Mouse (Mus musculus): ENCODE measurements at regions not wholly inside any gene's neighbourhood (a gene's known extent, or its start where the extent isn't known, plus 50 kb on each side); places are given as distances from the start of the nearest gene placed in this dataset.
"Not testable (repeated sequence)": the region's sequence is repeated elsewhere in the genome, so short reads cannot be mapped to it uniquely, and the experiment has no call there.

DNA sequence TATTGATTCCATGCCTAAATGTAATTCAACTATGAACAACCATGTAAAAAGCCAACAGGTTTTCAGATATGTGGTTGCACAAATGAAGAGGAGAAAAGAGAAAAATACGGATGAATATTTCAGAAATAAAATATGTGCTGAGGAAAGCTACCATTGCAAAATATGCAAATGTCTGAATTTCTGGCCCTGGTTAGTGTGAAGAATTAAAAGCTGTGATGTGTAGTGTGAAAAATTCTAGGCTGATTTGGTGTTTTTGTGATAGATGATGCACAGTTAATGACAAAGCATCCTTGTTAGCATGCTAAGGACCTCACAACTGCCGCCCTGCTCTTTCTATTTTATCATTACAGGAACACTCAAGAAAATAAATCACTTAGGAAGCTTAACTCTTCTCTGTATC, 91.6 kb downstream of the Klf6 start:
- Histone ChIP-seq H3K27ac (no peak overlapping the region), H3K4me3 (ENCODE audit: insufficient read depth in 1 of 2, low read depth in 2 of 2, low read length in 2 of 2) (no peak overlapping the region), H3K4me1 (replicated peaks; ENCODE audit: control insufficient read depth in 2 of 2, insufficient read depth in 2 of 2, low read length in 1 of 2) (no peaks in the 10 kb centered on the region), H3K27me3 (ENCODE audit: control insufficient read depth, insufficient read depth, low read length) (no peaks in the 10 kb centered on the region), H3K4me2 (ENCODE audit: low read depth) (no peak overlapping the region), H3K9ac (replicated peaks) (no peak overlapping the region), H3K9me3 (ENCODE audit: control insufficient read depth, low read length) (no peaks in the 10 kb centered on the region), H3K36me3 (replicated peaks; ENCODE audit: control insufficient read depth, insufficient read depth, low read depth) (no peaks in the 10 kb centered on the region)
- 45% methylated on average over 2 of the region's 2 CpGs for WGBS (ENCODE audit: insufficient replicate concordance)
- TF ChIP-seq EP300 (IDR thresholded peaks at IDR 0.05; ENCODE audit: low read depth), result no peak
- no peak for TF ChIP-seq CTCF (IDR thresholded peaks at IDR 0.05; ENCODE audit: low read depth)
- ATAC-seq (ENCODE audit: insufficient read depth) (no peak), DNase-seq (ENCODE audit: low read depth in 3 of 3, low spot score in 3 of 3) (no peak)

DNA sequence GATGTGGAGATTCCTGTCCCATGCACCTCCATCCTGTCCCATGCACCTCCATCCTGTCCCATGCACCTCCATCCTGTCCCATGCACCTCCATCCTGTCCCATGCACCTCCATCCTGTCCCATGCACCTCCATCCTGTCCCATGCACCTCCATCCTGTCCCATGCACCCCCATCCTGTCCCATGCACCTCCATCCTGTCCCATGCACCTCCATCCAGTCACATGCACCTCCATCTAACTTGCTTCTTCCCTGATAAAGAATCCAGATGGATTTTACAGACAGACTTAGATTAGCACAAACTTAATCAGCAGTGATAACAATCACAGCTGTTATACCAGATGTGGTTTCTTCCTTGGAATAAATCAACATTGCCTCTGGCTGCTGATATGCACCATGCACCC, 93.8 kb downstream of the Klf6 start:
- not testable (repeated sequence) for ATAC-seq (ENCODE audit: insufficient read depth); H3K27ac ChIP-seq; H3K4me1 ChIP-seq (replicated peaks; ENCODE audit: control insufficient read depth in 2 of 2, insufficient read depth in 2 of 2, low read length in 1 of 2); DNase-seq (ENCODE audit: low read depth in 3 of 3, low spot score in 3 of 3); H3K27me3 ChIP-seq (ENCODE audit: control insufficient read depth, insufficient read depth, low read length); H3K9ac ChIP-seq (replicated peaks); H3K36me3 ChIP-seq (replicated peaks; ENCODE audit: control insufficient read depth, insufficient read depth, low read depth); H3K4me3 ChIP-seq (ENCODE audit: insufficient read depth in 1 of 2, low read depth in 2 of 2, low read length in 2 of 2); H3K9me3 ChIP-seq (ENCODE audit: control insufficient read depth, low read length); H3K4me2 ChIP-seq (ENCODE audit: low read depth)

DNA sequence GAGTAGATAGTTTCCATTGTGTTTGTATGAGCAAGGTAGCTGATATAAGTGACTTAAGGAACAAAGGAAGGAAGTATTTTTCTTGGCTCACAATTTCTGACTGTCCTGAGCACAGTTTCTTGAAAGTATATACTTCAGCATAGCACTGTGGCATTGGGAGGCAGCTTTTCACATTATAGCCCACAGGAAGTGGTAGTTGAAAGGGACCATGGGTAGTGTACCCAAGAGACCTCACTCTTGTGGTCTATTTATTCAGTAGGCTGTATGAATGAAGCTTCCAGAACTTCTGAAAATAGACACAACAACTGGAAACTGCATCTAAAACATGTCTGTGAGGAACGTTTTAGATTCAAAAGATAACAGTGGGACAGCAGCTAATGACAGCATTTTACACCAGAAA, 94.9 kb downstream of the Klf6 start:
- Histone ChIP-seq H3K36me3 (replicated peaks; ENCODE audit: control insufficient read depth, insufficient read depth, low read depth) (no peaks in the 10 kb centered on the region), H3K4me3 (ENCODE audit: insufficient read depth in 1 of 2, low read depth in 2 of 2, low read length in 2 of 2) (no peak overlapping the region)
- DNase-seq (ENCODE audit: low read depth in 3 of 3, low spot score in 3 of 3), result no peak

DNA sequence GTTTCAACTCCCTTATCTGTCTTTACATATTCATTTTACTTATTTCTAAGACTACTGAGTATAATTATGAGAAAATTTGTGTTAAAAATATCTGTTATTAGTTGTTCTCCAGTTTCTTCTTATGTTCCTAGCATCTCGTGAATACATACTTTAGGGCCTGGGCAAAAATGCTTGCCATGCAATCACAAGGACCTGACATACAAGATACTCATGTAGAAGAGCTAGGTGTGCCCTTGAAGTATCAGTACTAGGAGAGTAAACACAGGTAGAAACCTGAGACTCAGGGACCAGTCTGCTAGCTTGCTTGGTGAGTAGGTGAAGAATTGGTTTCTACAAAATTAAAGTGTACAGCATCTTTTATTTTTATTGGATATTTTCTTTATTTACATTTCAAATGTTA, 101.7 kb downstream of the Klf6 start:
- no peak for TF ChIP-seq CTCF (IDR thresholded peaks at IDR 0.05; ENCODE audit: low read depth)
- TF ChIP-seq EP300 (IDR thresholded peaks at IDR 0.05; ENCODE audit: low read depth), result no peak
- WGBS (ENCODE audit: insufficient replicate concordance), result 64% methylated on average over 1 of the region's 1 CpGs
- no peak overlapping the region for H3K4me2 ChIP-seq (ENCODE audit: low read depth)
- ATAC-seq (ENCODE audit: insufficient read depth) (no peak), DNase-seq (ENCODE audit: low read depth in 3 of 3, low spot score in 3 of 3) (no peak)
- no peak overlapping the region for H3K4me3 ChIP-seq (ENCODE audit: insufficient read depth in 1 of 2, low read depth in 2 of 2, low read length in 2 of 2)
- no peaks in the 10 kb centered on the region for H3K4me1 ChIP-seq (replicated peaks; ENCODE audit: control insufficient read depth in 2 of 2, insufficient read depth in 2 of 2, low read length in 1 of 2)
- H3K36me3 ChIP-seq (replicated peaks; ENCODE audit: control insufficient read depth, insufficient read depth, low read depth), result no peaks in the 10 kb centered on the region
- no peak overlapping the region for H3K9ac ChIP-seq (replicated peaks)
- H3K27ac ChIP-seq, result no peak overlapping the region
- H3K9me3 ChIP-seq (ENCODE audit: control insufficient read depth, low read length), result no peaks in the 10 kb centered on the region
- no peaks in the 10 kb centered on the region for H3K27me3 ChIP-seq (ENCODE audit: control insufficient read depth, insufficient read depth, low read length)

More for the DNA sequence above, 94.9 kb downstream of the Klf6 start:
- Histone ChIP-seq H3K27ac (no peak overlapping the region), H3K9me3 (ENCODE audit: control insufficient read depth, low read length) (no peaks in the 10 kb centered on the region), H3K9ac (replicated peaks) (no peak overlapping the region), H3K27me3 (ENCODE audit: control insufficient read depth, insufficient read depth, low read length) (no peaks in the 10 kb centered on the region), H3K4me2 (ENCODE audit: low read depth) (no peak overlapping the region), H3K4me1 (replicated peaks; ENCODE audit: control insufficient read depth in 2 of 2, insufficient read depth in 2 of 2, low read length in 1 of 2) (no peaks in the 10 kb centered on the region)
- TF ChIP-seq EP300 (IDR thresholded peaks at IDR 0.05; ENCODE audit: low read depth), result no peak
- TF ChIP-seq CTCF (IDR thresholded peaks at IDR 0.05; ENCODE audit: low read depth), result no peak
- no peak for ATAC-seq (ENCODE audit: insufficient read depth)
- 10% methylated on average over 1 of the region's 1 CpGs for WGBS (ENCODE audit: insufficient replicate concordance)

DNA sequence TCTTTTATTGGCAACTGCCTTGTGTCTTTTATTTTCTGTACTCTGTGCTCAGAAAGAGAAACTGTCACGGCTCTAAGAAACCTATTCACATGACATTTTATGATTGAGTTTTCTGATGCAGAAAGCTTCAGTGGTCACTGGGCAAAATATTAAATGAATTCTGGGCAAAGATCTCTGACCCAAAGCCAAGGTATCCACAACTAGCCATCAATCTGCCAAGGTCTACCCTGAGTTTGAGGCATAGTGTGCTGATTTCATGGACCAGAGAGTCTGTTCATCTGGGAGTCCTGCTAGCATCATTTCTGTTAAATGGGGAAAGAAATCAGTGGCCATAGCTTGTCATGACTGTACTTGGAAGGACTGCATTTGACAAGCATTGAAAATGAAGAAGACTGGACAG, 103.3 kb downstream of the Klf6 start:
- H3K27me3 ChIP-seq (ENCODE audit: control insufficient read depth, insufficient read depth, low read length), result no peaks in the 10 kb centered on the region
- DNase-seq (ENCODE audit: low read depth in 3 of 3, low spot score in 3 of 3) (no peak), ATAC-seq (ENCODE audit: insufficient read depth) (no peak)
- no peaks in the 10 kb centered on the region for H3K9me3 ChIP-seq (ENCODE audit: control insufficient read depth, low read length)
- H3K36me3 ChIP-seq (replicated peaks; ENCODE audit: control insufficient read depth, insufficient read depth, low read depth), result no peaks in the 10 kb centered on the region
- no peak for TF ChIP-seq EP300 (IDR thresholded peaks at IDR 0.05; ENCODE audit: low read depth)
- TF ChIP-seq CTCF (IDR thresholded peaks at IDR 0.05; ENCODE audit: low read depth), result no peak
- no peak overlapping the region for H3K9ac ChIP-seq (replicated peaks)
- H3K4me3 ChIP-seq (ENCODE audit: insufficient read depth in 1 of 2, low read depth in 2 of 2, low read length in 2 of 2), result no peak overlapping the region
- no peak overlapping the region for H3K27ac ChIP-seq
- WGBS (ENCODE audit: insufficient replicate concordance), result 64% methylated on average over 1 of the region's 1 CpGs
- no peaks in the 10 kb centered on the region for H3K4me1 ChIP-seq (replicated peaks; ENCODE audit: control insufficient read depth in 2 of 2, insufficient read depth in 2 of 2, low read length in 1 of 2)
- H3K4me2 ChIP-seq (ENCODE audit: low read depth), result no peak overlapping the region

DNA sequence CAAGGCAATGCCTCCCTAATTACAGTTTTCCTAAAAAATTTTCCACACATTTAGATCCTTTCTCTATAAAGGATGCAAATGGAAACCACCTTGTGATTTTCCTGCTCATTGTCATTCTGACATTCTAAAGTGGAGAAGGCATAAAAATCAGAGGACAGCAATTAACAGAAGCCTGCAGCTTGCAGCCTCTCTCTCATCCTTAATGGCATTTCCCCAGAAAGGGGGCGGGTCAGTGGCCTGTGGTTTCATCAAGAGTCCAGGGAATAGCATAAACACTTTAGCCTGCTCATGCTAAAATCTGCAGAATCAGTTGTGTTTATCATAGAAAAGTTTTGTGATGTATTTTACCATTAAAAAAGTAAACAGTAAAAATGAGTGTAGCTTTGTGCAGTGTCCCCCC, 117.3 kb downstream of the Klf6 start:
- Histone ChIP-seq H3K4me1 (replicated peaks; ENCODE audit: control insufficient read depth in 2 of 2, insufficient read depth in 2 of 2, low read length in 1 of 2) (no peaks in the 10 kb centered on the region), H3K4me3 (ENCODE audit: insufficient read depth in 1 of 2, low read depth in 2 of 2, low read length in 2 of 2) (no peak overlapping the region), H3K27me3 (ENCODE audit: control insufficient read depth, insufficient read depth, low read length) (no peaks in the 10 kb centered on the region), H3K4me2 (ENCODE audit: low read depth) (no peak overlapping the region), H3K9me3 (ENCODE audit: control insufficient read depth, low read length) (no peaks in the 10 kb centered on the region), H3K9ac (replicated peaks) (no peak overlapping the region), H3K36me3 (replicated peaks; ENCODE audit: control insufficient read depth, insufficient read depth, low read depth) (no peaks in the 10 kb centered on the region), H3K27ac (no peak overlapping the region)
- ATAC-seq (ENCODE audit: insufficient read depth) (no peak), DNase-seq (ENCODE audit: low read depth in 3 of 3, low spot score in 3 of 3) (no peak)
- WGBS (ENCODE audit: insufficient replicate concordance), result 34% methylated on average over 1 of the region's 1 CpGs
- TF ChIP-seq CTCF (IDR thresholded peaks at IDR 0.05; ENCODE audit: low read depth) (no peak), EP300 (IDR thresholded peaks at IDR 0.05; ENCODE audit: low read depth) (no peak)

All from liver, embryonic 14.5 days (tissue).